Mouse (Mus musculus): ENCODE measurements at regions not wholly inside any gene's neighbourhood (a gene's known extent, or its start where the extent isn't known, plus 50 kb on each side); places are given as distances from the start of the nearest gene placed in this dataset.

DNA sequence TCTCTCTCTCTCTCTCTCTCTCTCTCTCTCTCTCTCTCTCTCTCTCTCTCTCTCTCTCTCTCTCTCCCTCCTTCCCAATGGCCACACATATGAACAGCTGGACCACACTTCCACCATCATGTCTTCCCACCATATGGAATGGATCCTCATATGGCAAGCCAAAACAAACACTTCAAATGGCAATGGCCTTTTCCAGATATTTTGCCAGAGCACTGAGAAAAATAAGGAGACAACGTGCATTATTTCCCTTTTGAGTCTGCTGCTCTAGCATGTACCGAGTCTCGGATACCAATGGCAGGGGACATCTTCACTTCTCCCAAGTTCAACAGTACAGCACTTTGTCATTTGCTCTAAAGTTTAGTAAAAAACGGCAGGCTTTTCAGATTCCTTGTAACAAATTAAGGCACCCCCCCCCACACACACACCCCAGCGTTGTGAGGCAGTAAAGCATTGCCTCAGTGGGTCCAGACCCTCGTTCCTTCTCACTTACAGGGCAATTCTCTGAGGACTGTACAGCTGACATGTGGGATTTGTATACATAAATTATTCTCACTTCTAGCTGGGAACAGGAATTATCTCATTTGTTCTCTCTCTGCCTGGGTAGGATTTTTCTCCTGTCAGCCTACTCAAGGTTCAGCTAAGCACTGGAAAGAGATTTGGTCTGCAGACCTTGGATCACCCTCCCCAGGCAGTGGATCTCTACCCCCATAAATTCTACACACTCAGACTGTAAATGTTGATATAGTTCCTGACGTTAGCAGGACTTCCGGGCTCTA, 100.8 kb upstream of the Kctd3 start:
- H3K4me3 ChIP-seq (ENCODE audit: insufficient read depth, poor library complexity, severe bottlenecking), result no peak overlapping the region
- H3K79me3 ChIP-seq (ENCODE audit: low read depth), result no peaks in the 10 kb centered on the region
- H3K79me2 ChIP-seq (ENCODE audit: control insufficient read depth, insufficient read depth), result no peaks in the 10 kb centered on the region
- H3K27me3 ChIP-seq (ENCODE audit: control insufficient read depth, insufficient read depth, insufficient read length), result no peaks in the 10 kb centered on the region
- no peaks in the 10 kb centered on the region for H3K36me3 ChIP-seq (ENCODE audit: control insufficient read depth, insufficient read depth)
- no peak overlapping the region for H3ac ChIP-seq (ENCODE audit: control insufficient read depth, insufficient read length, low read depth)
- TF ChIP-seq CEBPB (IDR thresholded peaks at IDR 0.05; ENCODE audit: low read depth) (no peak), MYOG (IDR thresholded peaks at IDR 0.05; ENCODE audit: control insufficient read depth, extremely low read depth, insufficient read length) (no peak), MAX (IDR thresholded peaks at IDR 0.05) (no peak), USF1 (IDR thresholded peaks at IDR 0.05; ENCODE audit: low read depth) (no peak)

DNA sequence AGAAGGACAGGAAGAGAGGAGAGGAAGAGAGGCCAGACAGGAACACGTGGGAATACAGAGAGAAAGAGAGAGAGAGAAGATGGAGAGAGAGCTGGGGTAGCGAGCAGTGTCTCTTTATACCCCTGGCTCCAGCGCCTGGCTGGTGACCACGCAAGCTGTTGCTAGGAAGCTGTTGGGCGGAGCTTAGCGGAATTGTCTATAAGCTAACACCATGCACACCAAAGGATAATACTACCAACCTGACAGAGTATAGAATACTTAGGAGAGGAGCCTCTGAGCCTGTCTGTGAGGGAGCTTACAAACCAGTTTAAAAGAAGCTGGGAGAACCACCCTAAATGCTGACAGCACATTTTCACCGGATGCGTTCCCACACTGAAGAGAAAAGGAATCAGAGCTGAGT, 100.2 kb upstream of the Kctd3 start:
- Histone ChIP-seq H3K4me3 (ENCODE audit: insufficient read depth, poor library complexity, severe bottlenecking) (no peak overlapping the region), H3K79me2 (ENCODE audit: control insufficient read depth, insufficient read depth) (no peaks in the 10 kb centered on the region), H3K36me3 (ENCODE audit: control insufficient read depth, insufficient read depth) (no peaks in the 10 kb centered on the region), H3K27me3 (ENCODE audit: control insufficient read depth, insufficient read depth, insufficient read length) (no peaks in the 10 kb centered on the region), H3ac (ENCODE audit: control insufficient read depth, insufficient read length, low read depth) (no peak overlapping the region), H3K79me3 (ENCODE audit: low read depth) (no peaks in the 10 kb centered on the region)
- no peak for TF ChIP-seq MYOD1 (IDR thresholded peaks at IDR 0.05; ENCODE audit: control insufficient read depth, insufficient read length, low read depth)
- no peak for TF ChIP-seq MAX (IDR thresholded peaks at IDR 0.05)
- TF ChIP-seq CEBPB (IDR thresholded peaks at IDR 0.05; ENCODE audit: low read depth), result no peak
- TF ChIP-seq MYOG (IDR thresholded peaks at IDR 0.05; ENCODE audit: control insufficient read depth, extremely low read depth, insufficient read length), result no peak
- TF ChIP-seq FOSL1 (IDR thresholded peaks at IDR 0.05; ENCODE audit: insufficient read depth, low read length, poor library complexity, severe bottlenecking), result no peak
- no peak for TF ChIP-seq USF1 (IDR thresholded peaks at IDR 0.05; ENCODE audit: low read depth)
- no peak for TF ChIP-seq CTCF (IDR thresholded peaks at IDR 0.05; ENCODE audit: control insufficient read depth, insufficient read depth, insufficient read length)

DNA sequence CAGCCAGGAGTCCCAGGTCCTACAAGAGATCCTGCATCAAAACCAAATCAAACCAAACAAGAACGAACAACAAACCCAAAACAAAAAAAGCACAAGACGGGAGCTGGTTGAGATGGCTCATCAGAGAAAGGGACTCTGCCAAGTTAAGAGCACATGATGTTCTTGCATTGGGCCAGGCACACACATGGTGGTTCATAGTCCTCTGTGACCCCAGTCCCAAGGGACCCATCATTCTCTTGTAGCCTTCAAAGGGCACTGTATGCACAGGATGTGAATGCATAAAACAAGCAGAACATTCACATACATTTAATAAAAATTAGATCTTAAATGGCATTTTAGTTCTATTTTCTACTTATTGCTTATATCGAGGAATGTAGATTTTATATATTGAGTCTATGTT, 99.5 kb upstream of the Kctd3 start:
- no peaks in the 10 kb centered on the region for H3K79me3 ChIP-seq (ENCODE audit: low read depth)
- H3K4me3 ChIP-seq (ENCODE audit: insufficient read depth, poor library complexity, severe bottlenecking), result no peak overlapping the region
- no peak overlapping the region for H3ac ChIP-seq (ENCODE audit: control insufficient read depth, insufficient read length, low read depth)
- no peaks in the 10 kb centered on the region for H3K27me3 ChIP-seq (ENCODE audit: control insufficient read depth, insufficient read depth, insufficient read length)
- H3K79me2 ChIP-seq (ENCODE audit: control insufficient read depth, insufficient read depth), result no peaks in the 10 kb centered on the region
- H3K36me3 ChIP-seq (ENCODE audit: control insufficient read depth, insufficient read depth), result no peaks in the 10 kb centered on the region
- TF ChIP-seq CEBPB (IDR thresholded peaks at IDR 0.05; ENCODE audit: low read depth) (no peak), FOSL1 (IDR thresholded peaks at IDR 0.05; ENCODE audit: insufficient read depth, low read length, poor library complexity, severe bottlenecking) (no peak), MAX (IDR thresholded peaks at IDR 0.05) (no peak), MYOD1 (IDR thresholded peaks at IDR 0.05; ENCODE audit: control insufficient read depth, insufficient read length, low read depth) (no peak), CTCF (IDR thresholded peaks at IDR 0.05; ENCODE audit: control insufficient read depth, insufficient read depth, insufficient read length) (no peak), MYOG (IDR thresholded peaks at IDR 0.05; ENCODE audit: control insufficient read depth, extremely low read depth, insufficient read length) (no peak), USF1 (IDR thresholded peaks at IDR 0.05; ENCODE audit: low read depth) (no peak)

DNA sequence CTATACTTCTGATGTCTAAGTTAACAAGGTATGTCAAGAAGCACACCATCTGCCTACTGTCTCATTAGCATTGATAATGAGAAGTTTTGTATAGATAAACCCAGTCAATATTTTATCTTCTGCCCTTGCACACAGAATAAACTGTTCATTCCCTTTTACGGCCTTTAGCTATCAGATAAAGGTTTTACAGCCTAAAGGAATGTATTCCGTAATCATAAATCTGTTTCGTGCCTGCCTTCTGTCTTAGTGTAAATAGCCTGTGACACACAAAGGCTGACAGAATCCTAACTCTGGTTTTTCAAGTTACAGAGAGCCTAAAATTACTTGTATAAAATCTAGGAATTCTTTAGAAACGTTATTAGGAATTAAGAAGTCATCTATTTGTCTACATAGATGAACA, 97.6 kb upstream of the Kctd3 start:
- Histone ChIP-seq H3K4me3 (ENCODE audit: insufficient read depth, poor library complexity, severe bottlenecking) (no peak overlapping the region), H3K79me2 (ENCODE audit: control insufficient read depth, insufficient read depth) (no peaks in the 10 kb centered on the region), H3ac (ENCODE audit: control insufficient read depth, insufficient read length, low read depth) (no peak overlapping the region), H3K79me3 (ENCODE audit: low read depth) (no peaks in the 10 kb centered on the region), H3K36me3 (ENCODE audit: control insufficient read depth, insufficient read depth) (no peaks in the 10 kb centered on the region), H3K27me3 (ENCODE audit: control insufficient read depth, insufficient read depth, insufficient read length) (no peaks in the 10 kb centered on the region)
- TF ChIP-seq USF1 (IDR thresholded peaks at IDR 0.05; ENCODE audit: low read depth) (no peak), MAX (IDR thresholded peaks at IDR 0.05) (no peak), MYOG (IDR thresholded peaks at IDR 0.05; ENCODE audit: control insufficient read depth, extremely low read depth, insufficient read length) (no peak), CTCF (IDR thresholded peaks at IDR 0.05; ENCODE audit: control insufficient read depth, insufficient read depth, insufficient read length) (no peak), MYOD1 (IDR thresholded peaks at IDR 0.05; ENCODE audit: control insufficient read depth, insufficient read length, low read depth) (no peak), FOSL1 (IDR thresholded peaks at IDR 0.05; ENCODE audit: insufficient read depth, low read length, poor library complexity, severe bottlenecking) (no peak), CEBPB (IDR thresholded peaks at IDR 0.05; ENCODE audit: low read depth) (no peak)

DNA sequence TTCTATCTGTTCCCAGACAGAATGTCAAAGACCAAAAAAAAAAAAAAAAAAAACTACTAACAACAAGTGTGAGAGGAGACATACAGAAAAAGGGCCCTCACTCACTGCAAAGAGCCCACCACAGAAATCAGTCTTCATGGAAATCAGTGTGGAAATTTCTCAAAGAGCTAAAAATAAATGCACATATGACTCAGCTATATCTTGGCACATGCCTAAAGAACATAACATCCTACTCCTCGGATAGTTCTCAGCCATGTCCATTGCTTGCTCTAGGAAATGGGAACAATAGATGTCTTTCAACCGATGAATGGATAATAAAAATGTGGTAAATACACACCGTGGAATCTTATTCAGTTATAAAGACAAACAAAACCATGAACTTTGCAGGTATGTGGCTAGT, 95.1 kb upstream of the Kctd3 start:
- Histone ChIP-seq H3ac (ENCODE audit: control insufficient read depth, insufficient read length, low read depth) (no peak overlapping the region), H3K79me3 (ENCODE audit: low read depth) (no peaks in the 10 kb centered on the region), H3K4me3 (ENCODE audit: insufficient read depth, poor library complexity, severe bottlenecking) (no peak overlapping the region), H3K79me2 (ENCODE audit: control insufficient read depth, insufficient read depth) (no peaks in the 10 kb centered on the region), H3K36me3 (ENCODE audit: control insufficient read depth, insufficient read depth) (no peaks in the 10 kb centered on the region), H3K27me3 (ENCODE audit: control insufficient read depth, insufficient read depth, insufficient read length) (no peaks in the 10 kb centered on the region)
- no peak for TF ChIP-seq CTCF (IDR thresholded peaks at IDR 0.05; ENCODE audit: control insufficient read depth, insufficient read depth, insufficient read length)
- TF ChIP-seq USF1 (IDR thresholded peaks at IDR 0.05; ENCODE audit: low read depth), result no peak
- TF ChIP-seq MAX (IDR thresholded peaks at IDR 0.05), result no peak
- no peak for TF ChIP-seq FOSL1 (IDR thresholded peaks at IDR 0.05; ENCODE audit: insufficient read depth, low read length, poor library complexity, severe bottlenecking)
- no peak for TF ChIP-seq CEBPB (IDR thresholded peaks at IDR 0.05; ENCODE audit: low read depth)
- no peak for TF ChIP-seq MYOD1 (IDR thresholded peaks at IDR 0.05; ENCODE audit: control insufficient read depth, insufficient read length, low read depth)
- TF ChIP-seq MYOG (IDR thresholded peaks at IDR 0.05; ENCODE audit: control insufficient read depth, extremely low read depth, insufficient read length), result no peak

DNA sequence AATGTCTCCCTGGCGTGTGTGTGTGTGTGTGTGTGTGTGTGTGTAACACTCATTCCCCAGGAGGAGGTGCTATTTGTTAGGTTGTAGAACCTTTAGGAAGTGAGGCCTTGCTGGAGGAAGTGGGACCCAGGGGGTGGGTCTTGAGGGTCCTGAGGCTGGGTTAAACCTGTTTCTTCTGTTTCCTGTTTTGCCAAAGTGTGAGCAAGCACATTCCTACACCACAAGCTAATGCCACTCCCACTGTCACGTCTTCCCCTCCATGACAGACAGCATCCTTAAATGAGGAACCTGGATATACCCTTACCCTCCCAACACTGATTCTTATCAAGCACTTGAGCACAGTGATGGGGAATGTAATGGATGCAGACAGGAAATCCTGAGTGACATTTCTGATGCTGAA, 91.5 kb upstream of the Kctd3 start:
- H3K79me2 ChIP-seq (ENCODE audit: control insufficient read depth, insufficient read depth), result no peaks in the 10 kb centered on the region
- no peaks in the 10 kb centered on the region for H3K79me3 ChIP-seq (ENCODE audit: low read depth)
- no peaks in the 10 kb centered on the region for H3K27me3 ChIP-seq (ENCODE audit: control insufficient read depth, insufficient read depth, insufficient read length)
- TF ChIP-seq MAX (IDR thresholded peaks at IDR 0.05), result no peak
- TF ChIP-seq MYOD1 (IDR thresholded peaks at IDR 0.05; ENCODE audit: control insufficient read depth, insufficient read length, low read depth), result no peak
- TF ChIP-seq CEBPB (IDR thresholded peaks at IDR 0.05; ENCODE audit: low read depth), result no peak
- no peak for TF ChIP-seq MYOG (IDR thresholded peaks at IDR 0.05; ENCODE audit: control insufficient read depth, extremely low read depth, insufficient read length)
- no peak for TF ChIP-seq CTCF (IDR thresholded peaks at IDR 0.05; ENCODE audit: control insufficient read depth, insufficient read depth, insufficient read length)
- TF ChIP-seq USF1 (IDR thresholded peaks at IDR 0.05; ENCODE audit: low read depth), result no peak
- no peak for TF ChIP-seq FOSL1 (IDR thresholded peaks at IDR 0.05; ENCODE audit: insufficient read depth, low read length, poor library complexity, severe bottlenecking)
- H3K36me3 ChIP-seq (ENCODE audit: control insufficient read depth, insufficient read depth), result no peaks in the 10 kb centered on the region
- no peak overlapping the region for H3K4me3 ChIP-seq (ENCODE audit: insufficient read depth, poor library complexity, severe bottlenecking)
- no peak overlapping the region for H3ac ChIP-seq (ENCODE audit: control insufficient read depth, insufficient read length, low read depth)

Measured in C2C12 (cell line).